Mouse (Mus musculus) urinary bladder, postnatal 4 days (tissue): ENCODE results near the gene Psmb1.
"Not testable (repeated sequence)": the region's sequence is repeated elsewhere in the genome, so short reads cannot be mapped to it uniquely, and the experiment has no call there.

Experiments used
- DNase-seq, 2 experiments: peaks; one replicate each; pipeline ENCODE4 v3.0.0; 2021 to 2022; ENCODE audit warnings: low spot score in 2 of 2

Psmb1 gene

GRCm38 (mm10) chr17:15461921-15462495, 37.5 kb downstream of the Psmb1 start:
- DNase-seq: no peak

- no peak for DNase-seq
Observed at GRCm38 (mm10) chr17:15459761-15460160, 39.8 kb downstream of the Psmb1 start.

GRCm38 (mm10) chr17:15456595-15456994, 43.0 kb downstream of the Psmb1 start:
- no peak for DNase-seq

- no peak for DNase-seq
Observed at GRCm38 (mm10) chr17:15455203-15455602, 44.3 kb downstream of the Psmb1 start.

GRCm38 (mm10) chr17:15449606-15450005, 49.9 kb downstream of the Psmb1 start:
- DNase-seq: no peak

GRCm38 (mm10) chr17:15449144-15449543, 50.4 kb downstream of the Psmb1 start:
- DNase-seq: not testable (repeated sequence)

- DNase-seq: no peak
Observed at GRCm38 (mm10) chr17:15447831-15448230, 51.7 kb downstream of the Psmb1 start.

- DNase-seq: no peak
Observed at GRCm38 (mm10) chr17:15445421-15445820, 54.1 kb downstream of the Psmb1 start.

- no peak for DNase-seq
Observed at GRCm38 (mm10) chr17:15440463-15441121, 59.0 kb downstream of the Psmb1 start.

GRCm38 (mm10) chr17:15440067-15440462, 59.5 kb downstream of the Psmb1 start:
- DNase-seq: no peak

GRCm38 (mm10) chr17:15434748-15435147, 64.8 kb downstream of the Psmb1 start:
- no peak for DNase-seq

GRCm38 (mm10) chr17:15432036-15432435, 67.5 kb downstream of the Psmb1 start:
- no peak for DNase-seq

- no peak for DNase-seq
Observed at GRCm38 (mm10) chr17:15431551-15431950, 68.0 kb downstream of the Psmb1 start.

- DNase-seq: no peak
Observed at GRCm38 (mm10) chr17:15431021-15431514, 68.5 kb downstream of the Psmb1 start.

- no peak for DNase-seq
Observed at GRCm38 (mm10) chr17:15429937-15430336, 69.6 kb downstream of the Psmb1 start.

GRCm38 (mm10) chr17:15429451-15429850, 70.1 kb downstream of the Psmb1 start:
- no peak for DNase-seq

- no peak for DNase-seq
Observed at GRCm38 (mm10) chr17:15425931-15426330, 73.6 kb downstream of the Psmb1 start.
